Mouse (Mus musculus): ENCODE measurements at regions not wholly inside any gene's neighbourhood (a gene's known extent, or its start where the extent isn't known, plus 50 kb on each side); places are given as distances from the start of the nearest gene placed in this dataset.

- DNase-seq (ENCODE audit: low read depth, low spot score) = no peak
These were observed 69.8 kb downstream of the Gm21750 start for GRCm38 (mm10) chr14:73730796-73731195.

- no peak for DNase-seq (ENCODE audit: low read depth, low spot score)
These were observed 71.1 kb downstream of the Gm21750 start for GRCm38 (mm10) chr14:73732161-73732560.

GRCm38 (mm10) chr14:73750790-73751189 lies 89.8 kb downstream of the Gm21750 start:
- DNase-seq (ENCODE audit: low read depth, low spot score) = no peak

GRCm38 (mm10) chr14:73759986-73760385 lies 99.0 kb downstream of the Gm21750 start:
- no peak for DNase-seq (ENCODE audit: low read depth, low spot score)

GRCm38 (mm10) chr14:73772964-73773363 lies 111.9 kb downstream of the Gm21750 start:
- no peak for DNase-seq (ENCODE audit: low read depth, low spot score)

GRCm38 (mm10) chr14:73773810-73774209 lies 112.8 kb downstream of the Gm21750 start:
- no peak for DNase-seq (ENCODE audit: low read depth, low spot score)

GRCm38 (mm10) chr14:73776066-73776465 lies 115.0 kb downstream of the Gm21750 start:
- DNase-seq (ENCODE audit: low read depth, low spot score) = peak; percentile 14

- no peak for DNase-seq (ENCODE audit: low read depth, low spot score)
These were observed 146.1 kb downstream of the Gm21750 start for GRCm38 (mm10) chr14:73807169-73807568.

GRCm38 (mm10) chr14:73838890-73839289 lies 177.9 kb downstream of the Gm21750 start:
- no peak for DNase-seq (ENCODE audit: low read depth, low spot score)

- no peak for DNase-seq (ENCODE audit: low read depth, low spot score)
These were observed 200.8 kb downstream of the Gm21750 start for GRCm38 (mm10) chr14:73861782-73862181.

- no peak for DNase-seq (ENCODE audit: low read depth, low spot score)
These were observed 213.3 kb downstream of the Gm21750 start for GRCm38 (mm10) chr14:73874337-73874736.

GRCm38 (mm10) chr14:73875916-73876315 lies 214.9 kb downstream of the Gm21750 start:
- DNase-seq (ENCODE audit: low read depth, low spot score) = no peak

GRCm38 (mm10) chr14:73878267-73878666 lies 217.2 kb downstream of the Gm21750 start:
- DNase-seq (ENCODE audit: low read depth, low spot score) = no peak

GRCm38 (mm10) chr14:73878866-73879419 lies 217.9 kb downstream of the Gm21750 start:
- DNase-seq (ENCODE audit: low read depth, low spot score) = no peak

GRCm38 (mm10) chr14:73891451-73891850 lies 230.4 kb downstream of the Gm21750 start:
- DNase-seq (ENCODE audit: low read depth, low spot score) = no peak

- DNase-seq (ENCODE audit: low read depth, low spot score) = no peak
These were observed 233.8 kb downstream of the Gm21750 start for GRCm38 (mm10) chr14:73894844-73895243.

GRCm38 (mm10) chr14:73895266-73895665 lies 234.2 kb downstream of the Gm21750 start:
- no peak for DNase-seq (ENCODE audit: low read depth, low spot score)

GRCm38 (mm10) chr14:73899078-73899477 lies 238.1 kb downstream of the Gm21750 start:
- no peak for DNase-seq (ENCODE audit: low read depth, low spot score)

- no peak for DNase-seq (ENCODE audit: low read depth, low spot score)
These were observed 241.2 kb downstream of the Gm21750 start for GRCm38 (mm10) chr14:73902085-73902713.

GRCm38 (mm10) chr14:73913756-73914448 lies 252.9 kb downstream of the Gm21750 start:
- no peak for DNase-seq (ENCODE audit: low read depth, low spot score)

GRCm38 (mm10) chr14:73915990-73916389 lies 255.0 kb downstream of the Gm21750 start:
- DNase-seq (ENCODE audit: low read depth, low spot score) = no peak

GRCm38 (mm10) chr14:73931095-73931494 lies 270.1 kb downstream of the Gm21750 start:
- no peak for DNase-seq (ENCODE audit: low read depth, low spot score)

- DNase-seq (ENCODE audit: low read depth, low spot score) = no peak
These were observed 286.3 kb downstream of the Gm21750 start for GRCm38 (mm10) chr14:73947316-73947715.
